Mouse (Mus musculus): ENCODE results near the gene Igsf11. TPM values are rescaled to one million over a fixed set of nuclear protein-coding genes. Genes with fewer than 3 reads are reported as not detected.

Gene Igsf11
- polyA plus RNA-seq (2016; fragmentation: Nextera tagmentation; extraction: Ambion mirVana), result 0.81 and 0.99 TPM in 2 replicates

GRCm38 (mm10) chr16:38892371-38892770, at the start of gene Igsf11:
Gene Igsf11 (plus strand): TSS chr16:38892671.
- 75% methylated on average over 7 of the region's 7 CpGs for WGBS
- H3K4me3 ChIP-seq, result no peak within 1 kb of the TSS
- ATAC-seq (ENCODE audit: insufficient number of reproducible peaks, insufficient read depth, low FRiP score, low TSS enrichment), result no peak
- H3K36me3 ChIP-seq, result no peaks in the 10 kb centered on the region
- H3K4me1 ChIP-seq, result no peaks in the 10 kb centered on the region
- H3K4me2 ChIP-seq (replicated peaks), result no peak within 1 kb of the TSS
- 0 out of 2 replicates have a peak, but pooled peaks cover 1% of the 10 kb centered on the region for H3K27me3 ChIP-seq
- no peak within 1 kb of the TSS for H3K27ac ChIP-seq
- H3K9ac ChIP-seq, result no peak within 1 kb of the TSS
- no peaks in the 10 kb centered on the region for H3K9me3 ChIP-seq

- Histone ChIP-seq H3K4me2 (replicated peaks) (no peak overlapping the region), H3K27ac (no peak overlapping the region), H3K36me3 (no peaks in the 10 kb centered on the region), H3K4me3 (no peak overlapping the region), H3K9me3 (no peaks in the 10 kb centered on the region), H3K9ac (no peak overlapping the region), H3K4me1 (no peaks in the 10 kb centered on the region), H3K27me3 (no peaks in the 10 kb centered on the region)
- ATAC-seq (ENCODE audit: insufficient number of reproducible peaks, insufficient read depth, low FRiP score, low TSS enrichment), result no peak
- WGBS, result 33% methylated on average over 8 of the region's 8 CpGs
These were observed 34.2 kb upstream of the Igsf11 start for GRCm38 (mm10) chr16:38858120-38858749.

- no peak overlapping the region for H3K4me3 ChIP-seq
- no peaks in the 10 kb centered on the region for H3K4me1 ChIP-seq
- no peak overlapping the region for H3K27ac ChIP-seq
- no peaks in the 10 kb centered on the region for H3K9me3 ChIP-seq
- H3K27me3 ChIP-seq, result no peaks in the 10 kb centered on the region
- no peak overlapping the region for H3K4me2 ChIP-seq (replicated peaks)
- no peaks in the 10 kb centered on the region for H3K36me3 ChIP-seq
- ATAC-seq (ENCODE audit: insufficient number of reproducible peaks, insufficient read depth, low FRiP score, low TSS enrichment), result no peak
- WGBS, result 63% methylated on average over 6 of the region's 6 CpGs
- H3K9ac ChIP-seq, result no peak overlapping the region
These were observed 31.9 kb upstream of the Igsf11 start for GRCm38 (mm10) chr16:38860548-38860947.

- Histone ChIP-seq H3K4me3 (no peak overlapping the region), H3K36me3 (no peaks in the 10 kb centered on the region), H3K27me3 (no peaks in the 10 kb centered on the region), H3K4me1 (no peaks in the 10 kb centered on the region), H3K9me3 (no peaks in the 10 kb centered on the region), H3K9ac (no peak overlapping the region), H3K4me2 (replicated peaks) (no peak overlapping the region), H3K27ac (no peak overlapping the region)
- 71% methylated on average over 5 of the region's 5 CpGs for WGBS
- no peak for ATAC-seq (ENCODE audit: insufficient number of reproducible peaks, insufficient read depth, low FRiP score, low TSS enrichment)
These were observed 28.1 kb upstream of the Igsf11 start for GRCm38 (mm10) chr16:38864358-38864757.

GRCm38 (mm10) chr16:38873231-38873630, 19.2 kb upstream of the Igsf11 start:
- no peaks in the 10 kb centered on the region for H3K36me3 ChIP-seq
- no peaks in the 10 kb centered on the region for H3K27me3 ChIP-seq
- no peak overlapping the region for H3K4me2 ChIP-seq (replicated peaks)
- H3K9me3 ChIP-seq, result no peaks in the 10 kb centered on the region
- WGBS, result 89% methylated on average over 4 of the region's 4 CpGs
- no peak overlapping the region for H3K4me3 ChIP-seq
- no peak overlapping the region for H3K27ac ChIP-seq
- H3K4me1 ChIP-seq, result no peaks in the 10 kb centered on the region
- H3K9ac ChIP-seq, result no peak overlapping the region
- no peak for ATAC-seq (ENCODE audit: insufficient number of reproducible peaks, insufficient read depth, low FRiP score, low TSS enrichment)

GRCm38 (mm10) chr16:38874481-38874880, 18.0 kb upstream of the Igsf11 start:
- 49% methylated on average over 4 of the region's 4 CpGs for WGBS
- Histone ChIP-seq H3K4me1 (no peaks in the 10 kb centered on the region), H3K4me2 (replicated peaks) (no peak overlapping the region), H3K27me3 (no peaks in the 10 kb centered on the region), H3K36me3 (no peaks in the 10 kb centered on the region), H3K9me3 (no peaks in the 10 kb centered on the region), H3K4me3 (no peak overlapping the region), H3K9ac (no peak overlapping the region), H3K27ac (no peak overlapping the region)
- ATAC-seq (ENCODE audit: insufficient number of reproducible peaks, insufficient read depth, low FRiP score, low TSS enrichment), result no peak

- peaks cover 19% of the 10 kb centered on the region for H3K27me3 ChIP-seq
- no peaks in the 10 kb centered on the region for H3K36me3 ChIP-seq
- WGBS, result 34% methylated on average over 8 of the region's 8 CpGs
- no peak overlapping the region for H3K27ac ChIP-seq
- H3K9ac ChIP-seq, result no peak overlapping the region
- no peak for ATAC-seq (ENCODE audit: insufficient number of reproducible peaks, insufficient read depth, low FRiP score, low TSS enrichment)
- no peak overlapping the region for H3K4me3 ChIP-seq
- no peaks in the 10 kb centered on the region for H3K9me3 ChIP-seq
- H3K4me1 ChIP-seq, result no peaks in the 10 kb centered on the region
- no peak overlapping the region for H3K4me2 ChIP-seq (replicated peaks)
These were observed 6.5 kb downstream of the Igsf11 start for GRCm38 (mm10) chr16:38898816-38899425.

- H3K36me3 ChIP-seq, result no peaks in the 10 kb centered on the region
- no peak overlapping the region for H3K9ac ChIP-seq
- H3K27ac ChIP-seq, result no peak overlapping the region
- peaks cover 27% of the 10 kb centered on the region for H3K27me3 ChIP-seq
- no peaks in the 10 kb centered on the region for H3K9me3 ChIP-seq
- H3K4me1 ChIP-seq, result no peaks in the 10 kb centered on the region
- no peak overlapping the region for H3K4me3 ChIP-seq
- H3K4me2 ChIP-seq (replicated peaks), result no peak overlapping the region
- ATAC-seq (ENCODE audit: insufficient number of reproducible peaks, insufficient read depth, low FRiP score, low TSS enrichment), result no peak
- 89% methylated on average over 1 of the region's 1 CpGs for WGBS
These were observed 7.6 kb downstream of the Igsf11 start for GRCm38 (mm10) chr16:38900024-38900423.

- Histone ChIP-seq H3K27me3 (peaks cover 39% of the 10 kb centered on the region), H3K4me1 (no peaks in the 10 kb centered on the region), H3K36me3 (no peaks in the 10 kb centered on the region), H3K4me3 (peak overlapping the region; percentile 63), H3K27ac (no peak overlapping the region), H3K9ac (peak overlapping the region; percentile 77), H3K4me2 (replicated peaks) (peak overlapping the region; percentile 95), H3K9me3 (no peaks in the 10 kb centered on the region)
- peak; percentile 97 for ATAC-seq (ENCODE audit: insufficient number of reproducible peaks, insufficient read depth, low FRiP score, low TSS enrichment)
- WGBS, result under 1% methylated on average over 56 of the region's 71 CpGs
These were observed 9.8 kb downstream of the Igsf11 start for GRCm38 (mm10) chr16:38902111-38902778.

- Histone ChIP-seq H3K4me3 (no peak overlapping the region), H3K9me3 (no peaks in the 10 kb centered on the region), H3K27ac (no peak overlapping the region), H3K9ac (no peak overlapping the region), H3K4me2 (replicated peaks) (peak overlapping the region; percentile 95; the same call in 1 of the 2 replicates), H3K36me3 (no peaks in the 10 kb centered on the region), H3K4me1 (no peaks in the 10 kb centered on the region), H3K27me3 (peaks cover 37% of the 10 kb centered on the region)
- WGBS, result 39% methylated on average over 4 of the region's 4 CpGs
- no peak for ATAC-seq (ENCODE audit: insufficient number of reproducible peaks, insufficient read depth, low FRiP score, low TSS enrichment)
These were observed 10.5 kb downstream of the Igsf11 start for GRCm38 (mm10) chr16:38903020-38903419.

GRCm38 (mm10) chr16:38904202-38904601, 11.7 kb downstream of the Igsf11 start:
- Histone ChIP-seq H3K36me3 (no peaks in the 10 kb centered on the region), H3K27me3 (peaks cover 32% of the 10 kb centered on the region), H3K9me3 (no peaks in the 10 kb centered on the region), H3K27ac (no peak overlapping the region), H3K9ac (no peak overlapping the region), H3K4me2 (replicated peaks) (no peak overlapping the region), H3K4me1 (0 out of 2 replicates have a peak, but pooled peaks cover 3% of the 10 kb centered on the region), H3K4me3 (no peak overlapping the region)
- ATAC-seq (ENCODE audit: insufficient number of reproducible peaks, insufficient read depth, low FRiP score, low TSS enrichment), result no peak
- WGBS, result 62% methylated on average over 9 of the region's 9 CpGs

GRCm38 (mm10) chr16:38905911-38906310, 13.4 kb downstream of the Igsf11 start:
- Histone ChIP-seq H3K27me3 (peaks cover 28% of the 10 kb centered on the region), H3K4me2 (replicated peaks) (no peak overlapping the region), H3K4me1 (0 out of 2 replicates have a peak, but pooled peaks cover 3% of the 10 kb centered on the region), H3K4me3 (no peak overlapping the region), H3K27ac (no peak overlapping the region), H3K36me3 (no peaks in the 10 kb centered on the region), H3K9ac (no peak overlapping the region), H3K9me3 (no peaks in the 10 kb centered on the region)
- no peak for ATAC-seq (ENCODE audit: insufficient number of reproducible peaks, insufficient read depth, low FRiP score, low TSS enrichment)
- WGBS, result 65% methylated on average over 10 of the region's 10 CpGs
